Mouse (Mus musculus) stomach, postnatal 0 days (tissue): ENCODE results near the gene Bhlha15.

Source experiments
- CTCF ChIP-seq: IDR thresholded peaks from 2 replicates; pipeline ENCODE4 v1.5.1; 2016; ENCODE audit warnings: antibody characterized with exemption, low read depth, mild to moderate bottlenecking, moderate library complexity
- EP300 ChIP-seq: optimal IDR thresholded peaks from 2 replicates; pipeline ENCODE3; 2016; ENCODE audit warnings: antibody characterized with exemption

DNA sequence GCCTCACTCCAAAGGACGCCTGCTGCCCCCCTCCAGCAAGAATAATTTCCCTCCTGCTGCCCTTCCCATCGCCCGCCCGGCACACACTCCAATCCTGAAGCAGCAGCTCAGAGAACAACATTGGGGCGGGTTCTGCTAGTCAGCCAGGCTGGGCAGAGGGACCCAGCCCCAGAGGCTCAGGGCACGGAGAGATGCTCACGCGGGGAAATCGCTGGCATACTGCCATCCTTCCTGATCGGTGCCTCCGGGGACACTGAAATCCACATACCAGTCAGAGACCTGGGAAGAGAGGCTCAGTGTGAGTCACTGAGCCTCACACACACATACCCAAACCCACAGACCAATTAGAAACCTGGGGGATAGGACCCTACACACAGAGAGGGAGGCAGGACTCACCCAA lies 10.5 kb downstream of the Bhlha15 start:
- TF ChIP-seq CTCF: no peak
- TF ChIP-seq EP300: no peak
